Mouse (Mus musculus): ENCODE results near the gene Wdr46. TPM values are rescaled to one million over a fixed set of nuclear protein-coding genes. Genes with fewer than 3 reads are reported as not detected.
"Not testable (repeated sequence)": the region's sequence is repeated elsewhere in the genome, so short reads cannot be mapped to it uniquely, and the experiment has no call there.

The Wdr46 gene
- polyA plus RNA-seq, 1 experiment from 2014 or later = 29.4 TPM

DNA sequence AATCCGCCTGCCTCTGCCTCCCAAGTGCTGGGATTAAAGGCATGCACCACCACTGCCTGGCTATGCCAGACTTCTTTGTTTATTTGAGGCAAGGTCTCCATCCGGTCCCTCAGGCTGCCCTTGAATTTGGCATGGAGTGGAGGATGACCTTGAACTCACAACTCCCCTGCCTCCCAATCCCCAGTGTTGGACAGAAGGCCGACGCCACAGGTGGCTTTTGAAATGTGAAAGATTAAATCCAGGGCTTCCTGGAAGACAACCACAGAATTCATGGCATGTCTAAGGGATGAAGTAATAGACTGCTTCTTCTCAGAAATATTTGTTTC lies 39.5 kb upstream of the Wdr46 start:
- H3K27me3 ChIP-seq (replicated peaks; ENCODE audit: control insufficient read depth, insufficient read depth, low read length) = no peaks in the 10 kb centered on the region
- 85% methylated on average over 4 of the region's 4 CpGs for WGBS
- no peak for ATAC-seq
- H3K9me3 ChIP-seq (ENCODE audit: control insufficient read depth, low read length) = no peaks in the 10 kb centered on the region
- no peak overlapping the region for H3K27ac ChIP-seq (ENCODE audit: low read length)
- H3K4me2 ChIP-seq (ENCODE audit: low read length) = no peak overlapping the region
- H3K9ac ChIP-seq (replicated peaks; ENCODE audit: low read depth, low read length) = no peak overlapping the region
- no peaks in the 10 kb centered on the region for H3K4me1 ChIP-seq (replicated peaks; ENCODE audit: control insufficient read depth, insufficient read depth, low read length)
- no peak overlapping the region for H3K4me3 ChIP-seq (replicated peaks; ENCODE audit: low read length)
- no peaks in the 10 kb centered on the region for H3K36me3 ChIP-seq (ENCODE audit: control insufficient read depth, insufficient read depth)

DNA sequence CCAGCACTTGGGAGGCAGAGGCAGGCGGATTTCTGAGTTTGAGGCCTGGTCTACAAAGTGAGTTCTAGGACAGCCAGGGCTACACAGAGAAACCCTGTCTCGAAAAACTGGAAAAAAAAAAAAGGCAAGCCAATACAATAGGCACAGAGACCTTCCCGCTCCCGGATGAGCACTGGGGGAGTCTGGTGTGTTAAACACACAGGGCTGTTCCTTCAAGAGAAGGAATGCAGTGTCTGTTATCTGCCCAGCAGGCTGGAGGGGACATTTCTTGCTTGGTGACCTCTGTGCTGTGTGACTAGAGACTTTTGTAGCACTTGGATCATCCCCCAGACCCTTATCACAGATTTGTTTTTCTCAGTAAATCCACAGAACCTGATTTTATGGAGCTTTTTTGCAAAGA lies 38.8 kb upstream of the Wdr46 start:
- H3K27me3 ChIP-seq (replicated peaks; ENCODE audit: control insufficient read depth, insufficient read depth, low read length) = no peaks in the 10 kb centered on the region
- WGBS = 77% methylated on average over 4 of the region's 4 CpGs
- no peak for ATAC-seq

DNA sequence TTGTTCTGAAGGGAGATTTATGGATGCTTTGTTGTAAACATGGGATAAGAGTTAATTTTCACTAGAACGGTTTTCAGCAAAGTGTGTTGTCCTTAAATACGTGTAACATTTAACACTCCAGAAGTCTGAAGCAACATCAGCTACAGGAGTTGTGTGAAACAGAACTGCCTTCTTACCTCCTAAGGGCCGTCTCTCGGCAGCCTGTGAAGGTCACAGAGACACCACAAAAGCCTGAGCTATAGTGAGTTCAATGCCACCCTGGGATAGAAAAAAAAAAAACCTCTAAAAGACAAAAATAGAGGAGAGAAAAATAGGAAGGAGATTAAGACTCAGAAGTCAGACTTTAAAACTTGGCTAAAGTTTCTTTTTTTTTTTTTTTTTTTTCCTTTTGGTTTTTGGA lies 38.4 kb upstream of the Wdr46 start:
- Histone ChIP-seq H3K4me1 (replicated peaks; ENCODE audit: control insufficient read depth, insufficient read depth, low read length) (no peaks in the 10 kb centered on the region), H3K4me2 (ENCODE audit: low read length) (no peak overlapping the region), H3K9ac (replicated peaks; ENCODE audit: low read depth, low read length) (no peak overlapping the region), H3K27ac (ENCODE audit: low read length) (no peak overlapping the region), H3K27me3 (replicated peaks; ENCODE audit: control insufficient read depth, insufficient read depth, low read length) (no peaks in the 10 kb centered on the region), H3K9me3 (ENCODE audit: control insufficient read depth, low read length) (no peaks in the 10 kb centered on the region), H3K4me3 (replicated peaks; ENCODE audit: low read length) (no peak overlapping the region), H3K36me3 (ENCODE audit: control insufficient read depth, insufficient read depth) (no peaks in the 10 kb centered on the region)
- WGBS = 78% methylated on average over 4 of the region's 4 CpGs
- no peak for ATAC-seq

More for the DNA sequence above, 38.8 kb upstream of the Wdr46 start:
- Histone ChIP-seq H3K9me3 (ENCODE audit: control insufficient read depth, low read length) (no peaks in the 10 kb centered on the region), H3K4me3 (replicated peaks; ENCODE audit: low read length) (no peak overlapping the region), H3K27ac (ENCODE audit: low read length) (no peak overlapping the region), H3K9ac (replicated peaks; ENCODE audit: low read depth, low read length) (no peak overlapping the region), H3K4me2 (ENCODE audit: low read length) (no peak overlapping the region), H3K4me1 (replicated peaks; ENCODE audit: control insufficient read depth, insufficient read depth, low read length) (no peaks in the 10 kb centered on the region), H3K36me3 (ENCODE audit: control insufficient read depth, insufficient read depth) (no peaks in the 10 kb centered on the region)

DNA sequence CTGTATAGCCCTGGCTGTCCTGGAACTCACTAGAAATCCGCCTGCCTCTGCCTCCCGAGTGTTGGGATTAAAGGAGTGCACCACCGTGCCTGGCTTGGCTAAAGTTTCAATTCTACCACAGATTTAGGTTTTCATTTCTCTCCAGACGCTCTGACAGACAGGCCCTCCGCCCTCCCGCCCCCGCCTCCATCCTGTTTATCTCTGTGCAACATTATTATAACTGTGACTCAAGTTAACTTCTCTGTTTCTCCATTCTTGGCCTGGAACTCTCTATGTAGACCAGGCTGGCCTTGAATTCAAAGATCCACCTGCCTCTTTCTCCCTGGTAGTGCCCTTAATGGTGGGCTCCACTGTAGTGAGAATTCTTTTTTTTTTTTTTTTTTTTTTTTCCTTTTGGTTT lies 38.0 kb upstream of the Wdr46 start:
- H3K9ac ChIP-seq (replicated peaks; ENCODE audit: low read depth, low read length) = no peak overlapping the region
- no peak overlapping the region for H3K4me2 ChIP-seq (ENCODE audit: low read length)
- no peaks in the 10 kb centered on the region for H3K4me1 ChIP-seq (replicated peaks; ENCODE audit: control insufficient read depth, insufficient read depth, low read length)
- ATAC-seq = no peak
- H3K36me3 ChIP-seq (ENCODE audit: control insufficient read depth, insufficient read depth) = no peaks in the 10 kb centered on the region
- no peak overlapping the region for H3K27ac ChIP-seq (ENCODE audit: low read length)
- no peaks in the 10 kb centered on the region for H3K9me3 ChIP-seq (ENCODE audit: control insufficient read depth, low read length)
- H3K4me3 ChIP-seq (replicated peaks; ENCODE audit: low read length) = no peak overlapping the region
- H3K27me3 ChIP-seq (replicated peaks; ENCODE audit: control insufficient read depth, insufficient read depth, low read length) = no peaks in the 10 kb centered on the region
- WGBS = 87% methylated on average over 7 of the region's 7 CpGs

DNA sequence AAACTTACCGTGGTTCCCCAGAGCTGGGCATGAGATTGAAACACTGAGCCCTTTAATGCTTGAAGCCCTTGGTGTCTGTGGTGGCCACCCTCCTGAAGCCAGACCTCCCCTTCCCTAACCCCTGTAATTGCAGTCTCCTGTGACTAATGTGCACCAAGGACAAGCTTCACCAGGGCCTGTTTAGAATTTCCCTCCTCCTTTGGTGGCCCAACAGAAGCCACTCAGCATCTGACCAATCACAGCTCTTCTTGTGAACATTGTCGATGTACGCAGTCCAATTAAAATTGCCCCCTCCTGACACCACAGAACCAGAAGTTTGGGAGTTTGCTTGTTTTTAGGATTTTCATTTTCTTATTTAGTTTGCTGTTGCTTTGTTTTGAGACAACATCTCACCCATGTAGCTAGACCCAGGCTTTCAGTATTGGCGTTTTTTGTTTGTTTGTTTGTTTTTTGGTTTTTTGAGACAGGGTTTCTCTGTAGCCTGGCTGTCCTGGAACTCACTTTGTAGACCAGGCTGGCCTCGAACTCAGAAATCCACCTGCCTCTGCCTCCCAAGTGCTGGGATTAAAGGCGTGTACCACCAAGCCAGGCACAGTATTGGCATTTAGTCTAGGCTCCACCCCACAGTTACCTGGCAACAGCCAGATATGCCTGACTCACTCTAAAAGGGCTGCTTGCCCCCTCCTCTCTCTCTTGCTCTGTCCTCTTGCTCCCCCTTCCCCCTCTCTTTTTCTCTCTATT lies 36.4 kb upstream of the Wdr46 start:
- H3K27ac ChIP-seq (ENCODE audit: low read length); H3K36me3 ChIP-seq (ENCODE audit: control insufficient read depth, insufficient read depth); H3K9me3 ChIP-seq (ENCODE audit: control insufficient read depth, low read length); H3K9ac ChIP-seq (replicated peaks; ENCODE audit: low read depth, low read length); ATAC-seq; H3K4me2 ChIP-seq (ENCODE audit: low read length); H3K27me3 ChIP-seq (replicated peaks; ENCODE audit: control insufficient read depth, insufficient read depth, low read length); H3K4me3 ChIP-seq (replicated peaks; ENCODE audit: low read length); H3K4me1 ChIP-seq (replicated peaks; ENCODE audit: control insufficient read depth, insufficient read depth, low read length): not testable (repeated sequence)
- WGBS = 68% methylated on average over 6 of the region's 6 CpGs

DNA sequence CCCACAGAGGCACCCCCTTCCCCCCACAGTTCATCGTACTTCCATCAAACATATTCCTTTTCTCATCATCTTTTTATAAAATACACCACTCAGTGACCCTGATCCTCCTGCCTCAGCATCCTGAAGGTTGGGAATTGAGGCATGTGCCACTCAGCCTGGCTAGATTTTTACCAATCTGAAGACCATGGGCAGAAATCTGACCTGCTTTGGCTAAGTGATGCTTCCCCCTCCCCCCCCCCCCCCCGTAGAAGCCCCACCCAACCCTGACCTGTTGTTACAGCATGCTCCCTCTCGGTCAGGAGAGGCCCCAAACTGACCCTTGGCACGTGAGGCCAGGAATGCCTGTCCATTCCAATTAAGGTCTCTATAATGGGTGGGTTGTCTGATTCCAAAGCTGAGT lies 35.6 kb upstream of the Wdr46 start, which contains the start of gene Platr17:
Gene Platr17, plus strand, starts transcription at position 301 of the 400 bp plus-strand sequence.
- H3K4me2 ChIP-seq (ENCODE audit: low read length); H3K4me1 ChIP-seq (replicated peaks; ENCODE audit: control insufficient read depth, insufficient read depth, low read length); H3K36me3 ChIP-seq (ENCODE audit: control insufficient read depth, insufficient read depth); H3K9me3 ChIP-seq (ENCODE audit: control insufficient read depth, low read length); H3K27me3 ChIP-seq (replicated peaks; ENCODE audit: control insufficient read depth, insufficient read depth, low read length); H3K4me3 ChIP-seq (replicated peaks; ENCODE audit: low read length); H3K9ac ChIP-seq (replicated peaks; ENCODE audit: low read depth, low read length); H3K27ac ChIP-seq (ENCODE audit: low read length); ATAC-seq: not testable (repeated sequence)
- 54% methylated on average over 3 of the region's 4 CpGs for WGBS

DNA sequence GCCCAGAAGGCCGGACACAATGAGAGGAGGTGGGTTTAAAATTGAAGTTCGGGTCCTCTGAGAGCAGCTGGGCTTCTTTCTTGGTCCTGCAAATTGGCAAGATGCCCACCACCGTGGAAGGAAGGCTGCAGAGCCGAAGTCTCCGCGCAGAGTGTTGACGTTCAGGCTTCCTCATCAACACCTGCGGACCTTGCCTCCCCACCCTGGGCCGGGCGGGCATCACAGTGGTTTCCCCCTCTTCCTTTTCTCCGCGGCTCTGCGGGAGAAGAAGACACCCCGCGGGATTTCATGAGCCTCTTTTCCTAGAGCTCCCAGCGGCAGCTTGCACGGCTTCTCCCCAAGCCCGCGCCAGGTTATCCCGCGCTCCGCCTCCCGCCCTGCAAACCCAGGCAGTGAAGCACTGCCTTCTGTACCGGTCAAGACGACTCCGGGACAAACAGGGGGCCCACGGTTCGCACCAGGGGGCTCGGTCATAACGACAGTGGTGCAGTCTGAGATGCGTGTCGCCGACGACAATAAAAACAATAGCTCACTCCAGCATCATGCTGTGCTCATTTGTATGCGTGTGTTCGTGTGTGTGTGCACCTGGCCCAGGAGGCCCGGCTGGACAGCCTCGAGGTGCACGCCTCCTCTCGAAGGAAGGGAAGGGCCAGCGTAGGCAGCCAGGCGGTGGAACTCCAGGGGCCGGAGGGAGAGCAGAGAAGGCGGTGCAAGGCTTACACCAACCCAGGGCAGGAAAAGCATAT lies 32.0 kb upstream of the Wdr46 start:
- Histone ChIP-seq H3K27ac (ENCODE audit: low read length) (peak overlapping the region; percentile 93), H3K36me3 (ENCODE audit: control insufficient read depth, insufficient read depth) (peaks cover 19% of the 10 kb centered on the region), H3K27me3 (replicated peaks; ENCODE audit: control insufficient read depth, insufficient read depth, low read length) (no peaks in the 10 kb centered on the region), H3K4me3 (replicated peaks; ENCODE audit: low read length) (peak overlapping the region; percentile 74), H3K9ac (replicated peaks; ENCODE audit: low read depth, low read length) (peak overlapping the region; percentile 80), H3K4me2 (ENCODE audit: low read length) (peak overlapping the region; percentile 74), H3K4me1 (replicated peaks; ENCODE audit: control insufficient read depth, insufficient read depth, low read length) (peaks cover 15% of the 10 kb centered on the region), H3K9me3 (ENCODE audit: control insufficient read depth, low read length) (no peaks in the 10 kb centered on the region)
- ATAC-seq = peak; percentile 7
- WGBS = under 1% methylated on average over 42 of the region's 44 CpGs

DNA sequence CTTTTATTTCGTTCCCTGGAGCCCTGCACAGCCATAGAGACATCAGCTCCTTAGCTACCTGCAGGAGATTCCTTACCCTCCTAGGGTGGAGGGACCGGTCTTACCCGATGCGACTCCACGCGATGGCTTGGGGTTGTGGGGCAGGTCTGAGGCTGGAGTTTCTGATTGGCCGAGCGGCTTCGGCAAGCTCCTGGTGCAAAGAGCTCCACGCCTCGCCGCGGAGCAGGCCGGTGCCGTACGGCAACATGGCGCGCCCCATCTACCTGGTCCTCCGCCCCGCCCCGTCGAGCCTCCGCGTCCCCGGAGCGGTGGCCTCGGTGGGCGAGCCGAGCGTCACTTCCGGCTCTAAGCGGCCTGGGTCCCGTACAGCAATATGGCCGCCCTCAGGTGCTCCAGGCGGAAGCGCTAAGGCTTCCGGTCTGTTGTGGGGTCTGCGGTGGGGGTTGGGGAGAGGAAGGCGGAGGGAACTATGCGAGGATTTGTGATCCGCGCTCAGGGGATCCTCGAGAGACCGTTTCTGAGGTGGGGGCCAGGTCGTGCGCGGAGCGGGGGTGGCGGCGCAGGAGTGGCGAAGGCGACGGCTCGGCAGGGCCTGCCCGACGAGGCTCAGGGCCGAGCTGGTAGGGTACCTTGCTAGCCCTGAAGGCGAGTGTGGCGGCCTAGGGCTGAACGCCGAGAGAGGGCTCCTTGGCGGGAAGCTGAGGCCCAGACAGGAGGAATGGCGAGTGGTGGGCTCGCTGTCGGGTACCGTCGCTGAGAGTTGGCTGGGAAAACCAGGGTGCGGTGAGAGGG lies 31.2 kb upstream of the Wdr46 start, which contains the start of gene Daxx:
Gene Daxx, plus strand, starts transcription at position 338 of the 792 bp plus-strand sequence.
- peak within 1 kb of the TSS; percentile 74 for H3K4me3 ChIP-seq (replicated peaks; ENCODE audit: low read length)
- H3K27me3 ChIP-seq (replicated peaks; ENCODE audit: control insufficient read depth, insufficient read depth, low read length) = no peaks in the 10 kb centered on the region
- H3K27ac ChIP-seq (ENCODE audit: low read length) = peak within 1 kb of the TSS; percentile 93
- ATAC-seq = peak; percentile 98
- H3K36me3 ChIP-seq (ENCODE audit: control insufficient read depth, insufficient read depth) = peaks cover 22% of the 10 kb centered on the region
- H3K4me1 ChIP-seq (replicated peaks; ENCODE audit: control insufficient read depth, insufficient read depth, low read length) = peaks cover 16% of the 10 kb centered on the region
- H3K9me3 ChIP-seq (ENCODE audit: control insufficient read depth, low read length) = no peaks in the 10 kb centered on the region
- peak within 1 kb of the TSS; percentile 74 for H3K4me2 ChIP-seq (ENCODE audit: low read length)
- H3K9ac ChIP-seq (replicated peaks; ENCODE audit: low read depth, low read length) = peak within 1 kb of the TSS; percentile 84
- WGBS = under 1% methylated on average over 68 of the region's 68 CpGs

DNA sequence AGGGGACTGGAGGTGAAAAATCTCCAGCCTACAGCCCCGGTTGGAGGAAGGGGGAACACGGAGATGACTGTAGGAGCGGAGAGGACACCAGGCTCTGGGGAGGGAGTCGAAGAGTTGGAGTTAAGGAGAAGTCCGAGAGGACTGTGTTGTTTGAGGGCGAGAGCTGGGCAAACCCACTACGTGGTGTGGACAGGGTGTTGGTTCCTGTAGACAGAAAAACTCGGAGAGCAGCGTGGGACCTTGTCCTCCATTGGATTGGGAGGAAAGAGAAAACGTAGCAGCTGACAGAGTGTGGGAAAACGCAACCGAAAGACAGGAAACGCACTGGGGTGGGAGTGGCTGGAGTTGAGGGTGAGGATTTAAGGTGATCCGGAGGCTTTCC lies 30.6 kb upstream of the Wdr46 start:
- Histone ChIP-seq H3K9me3 (ENCODE audit: control insufficient read depth, low read length) (no peaks in the 10 kb centered on the region), H3K27ac (ENCODE audit: low read length) (peak overlapping the region; percentile 72), H3K9ac (replicated peaks; ENCODE audit: low read depth, low read length) (peak overlapping the region; percentile 84), H3K4me3 (replicated peaks; ENCODE audit: low read length) (peak overlapping the region; percentile 74), H3K4me1 (replicated peaks; ENCODE audit: control insufficient read depth, insufficient read depth, low read length) (peaks cover 21% of the 10 kb centered on the region), H3K4me2 (ENCODE audit: low read length) (peak overlapping the region; percentile 52), H3K36me3 (ENCODE audit: control insufficient read depth, insufficient read depth) (peaks cover 25% of the 10 kb centered on the region), H3K27me3 (replicated peaks; ENCODE audit: control insufficient read depth, insufficient read depth, low read length) (no peaks in the 10 kb centered on the region)
- ATAC-seq = no peak
- under 1% methylated on average over 14 of the region's 14 CpGs for WGBS

All from forebrain, embryonic 16.5 days (tissue).